Mouse (Mus musculus) right cerebral cortex, postnatal 14 days (tissue): ENCODE data around the gene Vhl.
"Not testable (repeated sequence)": the region's sequence is repeated elsewhere in the genome, so short reads cannot be mapped to it uniquely, and the experiment has no call there.

Experiments used
- DNase-seq: peaks from one replicate; pipeline ENCODE4 v3.0.0; 2022

The Vhl gene

GRCm38 (mm10) chr6:113662964-113663700, 39.4 kb downstream of the Vhl start:
- DNase-seq: no peak

GRCm38 (mm10) chr6:113664305-113664704, 40.5 kb downstream of the Vhl start:
- no peak for DNase-seq

- no peak for DNase-seq
Measured at GRCm38 (mm10) chr6:113667611-113668122, 43.9 kb downstream of the Vhl start.

GRCm38 (mm10) chr6:113668287-113669154, 44.8 kb downstream of the Vhl start:
- DNase-seq: no peak

- DNase-seq: no peak
Measured at GRCm38 (mm10) chr6:113669821-113670220, 46.1 kb downstream of the Vhl start.

- DNase-seq: not testable (repeated sequence)
Measured at GRCm38 (mm10) chr6:113672029-113672428, 48.3 kb downstream of the Vhl start.

GRCm38 (mm10) chr6:113672989-113673388, 49.2 kb downstream of the Vhl start:
- DNase-seq: no peak

- no peak for DNase-seq
Measured at GRCm38 (mm10) chr6:113675234-113675633, 51.5 kb downstream of the Vhl start.

- DNase-seq: no peak
Measured at GRCm38 (mm10) chr6:113675991-113676390, 52.2 kb downstream of the Vhl start.

GRCm38 (mm10) chr6:113677070-113677734, 53.4 kb downstream of the Vhl start:
- DNase-seq: no peak

GRCm38 (mm10) chr6:113678246-113679012, 54.7 kb downstream of the Vhl start:
- DNase-seq: no peak

- no peak for DNase-seq
Measured at GRCm38 (mm10) chr6:113679993-113680566, 56.3 kb downstream of the Vhl start.
